Mouse (Mus musculus) MEL (cell line): Measurements from ENCODE around the gene Fbxl2. TPM values are rescaled to one million over a fixed set of nuclear protein-coding genes. Genes with fewer than 3 reads are reported as not detected.

Experiments used
- DNase-seq: peaks from one replicate; pipeline ENCODE4 v3.0.0; 2011; ENCODE audit warnings: low read depth, low spot score
- H3K27ac ChIP-seq: 2 replicates; pipeline ENCODE4 v1.5.1; 2012; ENCODE audit warnings: low read depth, mild to moderate bottlenecking, control low read depth, low read length, moderate library complexity; ENCODE audit not compliant: control insufficient read depth
- H3K27me3 ChIP-seq, 2 experiments: fragments of 150-350 bp in 1 of 2; sonication (generic) in 1 of 2; 2 replicates each; pipeline ENCODE4 v1.6.1; 2012; ENCODE audit warnings: low read length in 2 of 2, mild to moderate bottlenecking in 2 of 2, improper control_type of control experiment in 1 of 2, moderate library complexity in 1 of 2; ENCODE audit not compliant: insufficient read depth in 2 of 2, control insufficient read depth in 1 of 2
- H3K36me3 ChIP-seq, 2 experiments: 2 replicates each; pipeline ENCODE4 v1.6.1; 2012 to 2014; ENCODE audit warnings: low read length in 2 of 2, improper control_type of control experiment in 1 of 2, inconsistent platforms in 1 of 2, mild to moderate bottlenecking in 1 of 2; ENCODE audit not compliant: insufficient read depth in 2 of 2, control insufficient read depth in 1 of 2
- H3K4me1 ChIP-seq, 2 experiments: fragments of 150-350 bp in 1 of 2; sonication (generic) in 1 of 2; 2 replicates each; pipeline ENCODE4 v1.6.1; 2012; ENCODE audit warnings: low read length in 2 of 2, improper control_type of control experiment in 1 of 2, mild to moderate bottlenecking in 1 of 2; ENCODE audit not compliant: insufficient read depth in 2 of 2, control insufficient read depth in 1 of 2
- H3K4me3 ChIP-seq, 2 experiments: fragments of 150-350 bp in 1 of 2; sonication (generic) in 1 of 2; 2 replicates each; pipeline ENCODE4 v1.5.1; 2012; ENCODE audit warnings: low read depth in 2 of 2, low read length in 2 of 2, mild to moderate bottlenecking in 2 of 2, moderate library complexity in 2 of 2, control low read depth in 1 of 2, improper control_type of control experiment in 1 of 2; ENCODE audit not compliant: control insufficient read depth in 1 of 2, insufficient read depth in 1 of 2
- H3K79me2 ChIP-seq: 2 replicates; pipeline ENCODE4 v1.6.1; 2012; ENCODE audit warnings: mild to moderate bottlenecking, low read length, moderate library complexity; ENCODE audit not compliant: control insufficient read depth, poor library complexity, insufficient read depth
- H3K9ac ChIP-seq: 2 replicates; pipeline ENCODE4 v1.6.1; 2012; ENCODE audit warnings: low read depth, mild to moderate bottlenecking, control low read depth, low read length, moderate library complexity; ENCODE audit not compliant: control insufficient read depth, poor library complexity, severe bottlenecking
- H3K9me3 ChIP-seq: fragments of 150-350 bp; sonication (generic); replicated peaks from 2 replicates; pipeline ENCODE4 v1.6.1; 2012; ENCODE audit warnings: mild to moderate bottlenecking, low read length, improper control_type of control experiment, moderate library complexity; ENCODE audit not compliant: insufficient read depth
- BHLHE40 ChIP-seq: IDR thresholded peaks from 2 replicates; pipeline ENCODE4 v1.6.1; 2012; ENCODE audit warnings: low read depth, mild to moderate bottlenecking, inconsistent platforms, low read length, improper control_type of control experiment, borderline replicate concordance
- CHD1 ChIP-seq: IDR thresholded peaks from 2 replicates; pipeline ENCODE4 v1.6.1; 2012; ENCODE audit warnings: low read depth, mild to moderate bottlenecking, inconsistent platforms, low read length, improper control_type of control experiment
- CHD2 ChIP-seq: IDR thresholded peaks from 2 replicates; pipeline ENCODE4 v1.6.1; 2011; ENCODE audit warnings: low read length, improper control_type of control experiment
- E2F4 ChIP-seq: IDR thresholded peaks from 2 replicates; pipeline ENCODE4 v1.6.1; 2011; ENCODE audit warnings: low read depth, low read length, improper control_type of control experiment, borderline replicate concordance
- ELF1 ChIP-seq: IDR thresholded peaks from 2 replicates; pipeline ENCODE4 v1.6.1; 2014; ENCODE audit warnings: low read depth, mild to moderate bottlenecking, inconsistent platforms, low read length, improper control_type of control experiment, moderate library complexity
- EP300 ChIP-seq, 2 experiments: IDR thresholded peaks; 2 replicates each; pipeline ENCODE4 v1.6.1; 2011; ENCODE audit warnings: improper control_type of control experiment in 2 of 2, low read length in 2 of 2, low read depth in 1 of 2, mild to moderate bottlenecking in 1 of 2
- GABPA ChIP-seq: IDR thresholded peaks from 2 replicates; pipeline ENCODE4 v1.6.1; 2012; ENCODE audit warnings: low read depth, mild to moderate bottlenecking, inconsistent platforms, low read length, improper control_type of control experiment, moderate library complexity
- GATA1 ChIP-seq: IDR thresholded peaks from 2 replicates; pipeline ENCODE4 v1.6.1; 2011; ENCODE audit warnings: low read depth, low read length, improper control_type of control experiment
- KAT2A ChIP-seq: conservative IDR thresholded peaks from 2 replicates; pipeline ENCODE4 v1.6.1; 2012; ENCODE audit warnings: low read depth, low read length, improper control_type of control experiment, inconsistent platforms
- MAFK ChIP-seq: IDR thresholded peaks from 2 replicates; pipeline ENCODE4 v1.6.1; 2011; ENCODE audit warnings: low read depth, mild to moderate bottlenecking, low read length, improper control_type of control experiment, borderline replicate concordance
- MAX ChIP-seq: IDR thresholded peaks from 2 replicates; pipeline ENCODE4 v1.6.1; 2011; ENCODE audit warnings: low read length, improper control_type of control experiment
- MAZ ChIP-seq: IDR thresholded peaks from 2 replicates; pipeline ENCODE4 v1.6.1; 2012; ENCODE audit warnings: low read depth, mild to moderate bottlenecking, inconsistent platforms, low read length, improper control_type of control experiment
- MEF2A ChIP-seq: IDR thresholded peaks from 2 replicates; pipeline ENCODE4 v1.6.1; 2014; ENCODE audit warnings: low read depth, mild to moderate bottlenecking, inconsistent platforms, low read length, improper control_type of control experiment; ENCODE audit not compliant: poor library complexity, insufficient replicate concordance, severe bottlenecking; ENCODE audit errors: extremely low read depth
- MXI1 ChIP-seq: IDR thresholded peaks from 2 replicates; pipeline ENCODE4 v1.6.1; 2011; ENCODE audit warnings: mild to moderate bottlenecking, low read depth, low read length, improper control_type of control experiment
- MYB ChIP-seq: IDR thresholded peaks from 2 replicates; pipeline ENCODE4 v1.6.1; 2011; ENCODE audit warnings: mild to moderate bottlenecking, low read depth, low read length, improper control_type of control experiment
- NELFE ChIP-seq: IDR thresholded peaks from 2 replicates; pipeline ENCODE4 v1.6.1; 2011; ENCODE audit warnings: low read depth, low read length, improper control_type of control experiment
- NRF1 ChIP-seq: IDR thresholded peaks from 2 replicates; pipeline ENCODE4 v1.6.1; 2014; ENCODE audit warnings: low read depth, mild to moderate bottlenecking, inconsistent platforms, low read length, improper control_type of control experiment, moderate library complexity; ENCODE audit not compliant: poor library complexity, insufficient read depth, severe bottlenecking
- POLR2A ChIP-seq, 2 experiments: IDR thresholded peaks; 2 replicates each; pipeline ENCODE4 v1.6.1; 2011 to 2012; ENCODE audit warnings: low read length in 2 of 2, mild to moderate bottlenecking in 2 of 2, control low read depth in 1 of 2, improper control_type of control experiment in 1 of 2, low read depth in 1 of 2, moderate library complexity in 1 of 2; ENCODE audit not compliant: control insufficient read depth in 1 of 2, insufficient read depth in 1 of 2, poor library complexity in 1 of 2
- POLR2AphosphoS2 ChIP-seq: IDR thresholded peaks from 2 replicates; pipeline ENCODE4 v1.6.1; 2011; ENCODE audit warnings: low read length, improper control_type of control experiment
- POLR2AphosphoS5 ChIP-seq: IDR thresholded peaks from 2 replicates; pipeline ENCODE4 v1.6.1; 2012; ENCODE audit warnings: low read depth, borderline replicate concordance, mild to moderate bottlenecking, inconsistent platforms, low read length, moderate library complexity, mixed read lengths
- RCOR1 ChIP-seq: IDR thresholded peaks from 2 replicates; pipeline ENCODE4 v1.6.1; 2012; ENCODE audit warnings: low read depth, mild to moderate bottlenecking, inconsistent platforms, low read length, improper control_type of control experiment
- SIN3A ChIP-seq: IDR thresholded peaks from 2 replicates; pipeline ENCODE4 v1.6.1; 2012; ENCODE audit warnings: low read length, improper control_type of control experiment, inconsistent platforms
- SMC3 ChIP-seq: IDR thresholded peaks from 2 replicates; pipeline ENCODE4 v1.6.1; 2011; ENCODE audit warnings: low read depth, low read length, improper control_type of control experiment
- TBP ChIP-seq: IDR thresholded peaks from 2 replicates; pipeline ENCODE4 v1.8.0; 2011; ENCODE audit warnings: low read depth, low read length, improper control_type of control experiment
- TCF12 ChIP-seq: IDR thresholded peaks from 2 replicates; pipeline ENCODE4 v1.6.1; 2014; ENCODE audit warnings: low read depth, mild to moderate bottlenecking, inconsistent platforms, low read length, improper control_type of control experiment, moderate library complexity
- UBTF ChIP-seq: IDR thresholded peaks from 2 replicates; pipeline ENCODE4 v1.6.1; 2012; ENCODE audit warnings: low read depth, mild to moderate bottlenecking, inconsistent platforms, low read length, improper control_type of control experiment, moderate library complexity, borderline replicate concordance; ENCODE audit not compliant: insufficient read depth
- USF1 ChIP-seq: IDR thresholded peaks from 2 replicates; pipeline ENCODE4 v1.6.1; 2014; ENCODE audit warnings: low read depth, mild to moderate bottlenecking, inconsistent platforms, low read length, improper control_type of control experiment, moderate library complexity
- USF2 ChIP-seq, 2 experiments: IDR thresholded peaks; 2 replicates each; pipeline ENCODE4 v1.6.1; 2011 to 2012; ENCODE audit warnings: improper control_type of control experiment in 2 of 2, low read length in 2 of 2, borderline replicate concordance in 1 of 2, inconsistent platforms in 1 of 2, low read depth in 1 of 2, mild to moderate bottlenecking in 1 of 2; ENCODE audit not compliant: insufficient read depth in 1 of 2
- ZMIZ1 ChIP-seq: IDR thresholded peaks from 2 replicates; pipeline ENCODE4 v1.6.1; 2012; ENCODE audit warnings: low read depth, mild to moderate bottlenecking, inconsistent platforms, low read length, improper control_type of control experiment, moderate library complexity
- polyA plus RNA-seq, 2 experiments: library from polyadenylated mRNA; stranded (reverse) in 1 of 2; unstranded in 1 of 2; fragments of >175 nt in 1 of 2; fragments of >200 nt in 1 of 2; gene quantifications; 2 replicates each; pipeline versions ENCODE4 v1.2.1 to v1.2.4; 2012; ENCODE audit warnings: low replicate concordance in 2 of 2, low read depth in 1 of 2; ENCODE audit not compliant: insufficient read length in 2 of 2, insufficient read depth in 1 of 2, missing spikeins in 1 of 2
- total RNA-seq: library from RNA; depleted of rRNA; stranded (reverse); fragments of 300-350 nt; gene quantifications from 2 replicates; pipeline ENCODE4 v1.2.3, GENCODE M21; 2012

Fbxl2 gene
- total and polyA plus RNA-seq, 3 experiments = 1.8 to 3.0 TPM; not detected in 1

DNA sequence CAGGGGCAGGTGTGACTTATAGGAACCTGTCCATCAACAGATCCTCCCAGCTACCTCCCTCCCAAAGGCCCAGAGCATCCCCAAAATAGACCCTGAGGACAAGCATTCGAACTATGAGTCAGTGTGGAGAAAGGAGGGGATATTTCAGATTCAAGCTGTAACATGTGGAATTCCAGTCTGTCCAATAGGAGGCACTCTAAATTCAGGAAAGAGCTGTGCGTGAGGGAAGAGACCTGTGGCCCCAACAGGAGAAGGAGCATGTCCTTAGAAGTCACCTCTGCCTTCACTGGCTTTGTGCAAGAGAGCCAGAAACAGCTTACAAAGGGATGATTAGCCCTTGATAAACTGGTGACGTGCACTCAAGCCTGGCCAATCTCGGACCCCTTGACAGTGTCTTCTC, 5.0 kb downstream of the Fbxl2 start:
- no peaks in the 10 kb centered on the region for H3K9me3 ChIP-seq
- H3K36me3 ChIP-seq = no peaks in the 10 kb centered on the region
- H3K27me3 ChIP-seq = no peaks in the 10 kb centered on the region
- DNase-seq = no peak
- H3K4me1 ChIP-seq = no peaks in the 10 kb centered on the region
- H3K79me2 ChIP-seq = no peaks in the 10 kb centered on the region
- no peak overlapping the region for H3K4me3 ChIP-seq
- TF ChIP-seq TBP (no peak), MAZ (no peak), POLR2AphosphoS5 (no peak), MAFK (no peak), MAX (no peak)
- no peak overlapping the region for H3K27ac ChIP-seq
- no peak overlapping the region for H3K9ac ChIP-seq

- H3K27ac ChIP-seq = no peak overlapping the region
- H3K9me3 ChIP-seq = no peaks in the 10 kb centered on the region
- peak; percentile 95 for DNase-seq
- no peaks in the 10 kb centered on the region; a peak in 1 of 4 replicates for H3K36me3 ChIP-seq
- H3K79me2 ChIP-seq = no peaks in the 10 kb centered on the region
- H3K27me3 ChIP-seq = no peaks in the 10 kb centered on the region
- H3K9ac ChIP-seq = peak overlapping the region; percentile 63
- H3K4me1 ChIP-seq = peaks cover 0 to 8% of the 10 kb centered on the region in 2 experiments; a peak in 1 of 4 replicates
- peak overlapping the region; percentile 71 to 83 for H3K4me3 ChIP-seq
- no peak for TF ChIP-seq POLR2AphosphoS2
- TF ChIP-seq GABPA = no peak
- TF ChIP-seq CHD1 = 0 out of 2 replicates have a peak, but pooled peaks have one; percentile 45
- 0 out of 2 replicates have a peak, but pooled peaks have one; percentile 48 for TF ChIP-seq ZMIZ1
- no peak for TF ChIP-seq GATA1
- TF ChIP-seq MYB = no peak
- peak; percentile 45; the same call in 1 of the 2 replicates for TF ChIP-seq BHLHE40
- 0 out of 2 replicates have a peak, but pooled peaks have one; percentile 35 for TF ChIP-seq MAZ
- peak; percentile 83 for TF ChIP-seq MXI1
- TF ChIP-seq KAT2A = no peak
- peak; percentile 98 for TF ChIP-seq USF1
- TF ChIP-seq NRF1 = peak; percentile 47; the same call in 1 of the 2 replicates
- no peak for TF ChIP-seq CHD2
- TF ChIP-seq RCOR1 = no peak
- no peak for TF ChIP-seq EP300 (IDR thresholded peaks at IDR 0.05; ENCODE audit: low read depth in 1 of 2, low read length in 2 of 2)
- TF ChIP-seq TBP = 0 out of 2 replicates have a peak, but pooled peaks have one; percentile 6
- no peak for TF ChIP-seq TCF12
- peak; percentile 66 for TF ChIP-seq SIN3A
- TF ChIP-seq POLR2AphosphoS5 = no peak
- TF ChIP-seq MEF2A = no peak
- peak; percentile 54 to 63; a peak in 2 of 4 replicates for TF ChIP-seq POLR2A (IDR thresholded peaks at IDR 0.05; ENCODE audit: control insufficient read depth in 1 of 2, insufficient read depth in 1 of 2, low read depth in 1 of 2, low read length in 2 of 2, poor library complexity in 1 of 2)
- TF ChIP-seq UBTF = no peak
- TF ChIP-seq SMC3 = no peak
- peak; percentile 61 for TF ChIP-seq NELFE
- no peak for TF ChIP-seq E2F4
- TF ChIP-seq ELF1 = peak; percentile 17; the same call in 1 of the 2 replicates
- peak; percentile 34 to 84; a peak in 3 of 4 replicates for TF ChIP-seq USF2 (IDR thresholded peaks at IDR 0.05; ENCODE audit: borderline replicate concordance in 1 of 2, insufficient read depth in 1 of 2, low read depth in 1 of 2, low read length in 2 of 2)
- peak; percentile 92 for TF ChIP-seq MAX
Measured at GRCm38 (mm10) chr9:114026261-114026934, 19.6 kb downstream of the Fbxl2 start.
